ENCODE assay signal across 25 mouse cellular contexts in genomic region chr11:91196351-91196750, GRCm38 (mm10).
DNase-seq lines count a peak whose midpoint lies in the region; ATAC-seq lines count a peak whose summit lies in the region.
"Had no signal": no experiment of that assay in that cellular context is flagged by ENCODE, and none has a peak within 500 bp of the region (broad histone marks: within the 10 kb centered on the region; RNA-seq: fewer than 3 reads in every experiment).

No protein-coding gene starts in this region.

- no peak overlapping the region for H3K4me2 ChIP-seq in forebrain, embryonic 11.5 days (ENCODE audit: low read depth, low read length, severe bottlenecking)
- H3K4me2 ChIP-seq in forebrain, embryonic 14.5 days (ENCODE audit: low read length), result no peak overlapping the region
- H3K4me2 ChIP-seq in midbrain, embryonic 11.5 days, result no peak overlapping the region
- no peak overlapping the region for H3K4me2 ChIP-seq in midbrain, embryonic 14.5 days (ENCODE audit: low read length)
- H3K4me2 ChIP-seq: embryonic facial prominence, embryonic 13.5 days; forebrain, embryonic 13.5 days; heart, embryonic 11.5 days; hindbrain, embryonic 13.5 days had no signal

- no peak overlapping the region for H3K9ac ChIP-seq in forebrain, embryonic 11.5 days (ENCODE audit: low read length)
- no peak overlapping the region for H3K9ac ChIP-seq in forebrain, embryonic 14.5 days (ENCODE audit: low read length)
- peak overlapping the region; percentile 27; the same call in 1 of the 2 replicates for H3K9ac ChIP-seq in midbrain, embryonic 11.5 days (ENCODE audit: low read length)
- H3K9ac ChIP-seq in midbrain, embryonic 14.5 days (replicated peaks; ENCODE audit: low read length), result no peak overlapping the region
- H3K9ac ChIP-seq: embryonic facial prominence, embryonic 13.5 days; forebrain, embryonic 13.5 days; forebrain, postnatal 0 days; hindbrain, embryonic 13.5 days had no signal

- no peak overlapping the region for H3K4me3 ChIP-seq in forebrain, embryonic 11.5 days (ENCODE audit: low read depth, low read length)
- H3K4me3 ChIP-seq in forebrain, embryonic 14.5 days (ENCODE audit: low read depth, low read length), result no peak overlapping the region
- no peak overlapping the region for H3K4me3 ChIP-seq in midbrain, embryonic 11.5 days (ENCODE audit: low read depth, low read length)
- H3K4me3 ChIP-seq in midbrain, embryonic 14.5 days (replicated peaks; ENCODE audit: low read depth, low read length), result no peak overlapping the region
- H3K4me3 ChIP-seq: embryonic facial prominence, embryonic 10.5 days; embryonic facial prominence, embryonic 13.5 days; erythroblast, embryonic 14.5 days; forebrain, embryonic 13.5 days; gastrocnemius, adult 2 months; hindbrain, embryonic 13.5 days had no signal

- no peaks in the 10 kb centered on the region; the same call in 1 of the 2 replicates for H3K4me1 ChIP-seq in forebrain, embryonic 11.5 days (replicated peaks; ENCODE audit: control insufficient read depth, insufficient read depth, low read length)
- H3K4me1 ChIP-seq in forebrain, embryonic 14.5 days (ENCODE audit: control insufficient read depth, insufficient read depth, low read length), result no peaks in the 10 kb centered on the region
- H3K4me1 ChIP-seq in midbrain, embryonic 11.5 days (ENCODE audit: control insufficient read depth, insufficient read depth, low read length), result peaks cover 9% of the 10 kb centered on the region; the same call in 1 of the 2 replicates
- H3K4me1 ChIP-seq in midbrain, embryonic 14.5 days (ENCODE audit: control insufficient read depth, insufficient read depth, low read length), result peaks cover 8% of the 10 kb centered on the region; the same call in 1 of the 2 replicates
- H3K4me1 ChIP-seq: embryonic facial prominence, embryonic 13.5 days; hindbrain, embryonic 13.5 days had no signal

- no peak for DNase-seq in forebrain, embryonic 11.5 days (ENCODE audit: low spot score)
- DNase-seq in forebrain, embryonic 14.5 days (ENCODE audit: low spot score), result no peak
- no peak for DNase-seq in midbrain, embryonic 11.5 days (ENCODE audit: low spot score, missing footprints)
- no peak for DNase-seq in midbrain, embryonic 14.5 days
- peak; percentile 63 for DNase-seq in retina, embryonic 14.5 days (ENCODE audit: low spot score)
- DNase-seq in cerebellum, postnatal 10 days, result no peak
- DNase-seq: adrenal gland, adult 2 months; adrenal gland, postnatal 14 days; cerebellum, adult 18-20 months; cerebellum, adult 9-10 months; cerebellum, postnatal 25 days; forebrain, postnatal 0 days; gastrocnemius, adult 2 months; gastrocnemius, postnatal 14 days; heart, adult 11 months had no signal

- WGBS in forebrain, embryonic 11.5 days, result 19% methylated on average over 6 of the region's 6 CpGs
- WGBS in forebrain, embryonic 14.5 days, result 21% methylated on average over 6 of the region's 6 CpGs
- 11% methylated on average over 6 of the region's 6 CpGs for WGBS in midbrain, embryonic 11.5 days
- 14% methylated on average over 6 of the region's 6 CpGs for WGBS in midbrain, embryonic 14.5 days

- H3K9me3 ChIP-seq in forebrain, embryonic 11.5 days (ENCODE audit: control insufficient read depth, low read length), result no peaks in the 10 kb centered on the region
- H3K9me3 ChIP-seq in forebrain, embryonic 14.5 days (replicated peaks; ENCODE audit: control insufficient read depth, low read length), result no peaks in the 10 kb centered on the region
- no peaks in the 10 kb centered on the region for H3K9me3 ChIP-seq in midbrain, embryonic 11.5 days (ENCODE audit: control insufficient read depth, low read length)
- H3K9me3 ChIP-seq in midbrain, embryonic 14.5 days (ENCODE audit: control insufficient read depth, low read length), result no peaks in the 10 kb centered on the region
- H3K9me3 ChIP-seq: embryonic facial prominence, embryonic 10.5 days; embryonic facial prominence, embryonic 13.5 days; forebrain, embryonic 13.5 days; hindbrain, embryonic 13.5 days had no signal

- H3K27ac ChIP-seq in forebrain, embryonic 11.5 days (ENCODE audit: low read depth, low read length), result no peak overlapping the region
- no peak overlapping the region for H3K27ac ChIP-seq in forebrain, embryonic 14.5 days (ENCODE audit: low read depth, low read length)
- H3K27ac ChIP-seq in midbrain, embryonic 11.5 days (ENCODE audit: low read depth, low read length), result no peak overlapping the region
- H3K27ac ChIP-seq in midbrain, embryonic 14.5 days (replicated peaks; ENCODE audit: low read depth, low read length), result no peak overlapping the region
- H3K27ac ChIP-seq: embryonic facial prominence, embryonic 10.5 days; embryonic facial prominence, embryonic 13.5 days; forebrain, embryonic 13.5 days; gastrocnemius, adult 2 months; hindbrain, embryonic 13.5 days; hindbrain, postnatal 0 days had no signal

- H3K36me3 ChIP-seq in forebrain, embryonic 11.5 days (ENCODE audit: control insufficient read depth, insufficient read depth, low read length), result no peaks in the 10 kb centered on the region
- no peaks in the 10 kb centered on the region for H3K36me3 ChIP-seq in forebrain, embryonic 14.5 days (ENCODE audit: control insufficient read depth, insufficient read depth, low read length)
- H3K36me3 ChIP-seq in midbrain, embryonic 11.5 days (ENCODE audit: control insufficient read depth, insufficient read depth, low read length), result no peaks in the 10 kb centered on the region
- no peaks in the 10 kb centered on the region for H3K36me3 ChIP-seq in midbrain, embryonic 14.5 days (ENCODE audit: control insufficient read depth, insufficient read depth, low read length)
- H3K36me3 ChIP-seq: embryonic facial prominence, embryonic 10.5 days; embryonic facial prominence, embryonic 13.5 days; hindbrain, embryonic 13.5 days had no signal

- 0 out of 2 replicates have a peak, but pooled peaks have one; percentile 36 for ATAC-seq in forebrain, embryonic 11.5 days (replicated peaks; ENCODE audit: low FRiP score)
- no peak for ATAC-seq in forebrain, embryonic 14.5 days
- ATAC-seq in midbrain, embryonic 11.5 days (ENCODE audit: low FRiP score), result peak; percentile 27; the same call in 1 of the 2 replicates
- ATAC-seq in midbrain, embryonic 14.5 days (ENCODE audit: low FRiP score, low TSS enrichment), result no peak
- ATAC-seq: CD4-positive, CD25-positive, alpha-beta regulatory T cell, adult 4 months; forebrain, embryonic 13.5 days; forebrain, postnatal 0 days; hindbrain, postnatal 0 days; inflammation-experienced regulatory T-cells, adult 6 months; intestine, embryonic 16.5 days had no signal

- no peaks in the 10 kb centered on the region for H3K27me3 ChIP-seq in forebrain, embryonic 11.5 days (ENCODE audit: control insufficient read depth, insufficient read depth, low read length)
- no peaks in the 10 kb centered on the region for H3K27me3 ChIP-seq in forebrain, embryonic 14.5 days (replicated peaks; ENCODE audit: control insufficient read depth, insufficient read depth, low read length)
- no peaks in the 10 kb centered on the region for H3K27me3 ChIP-seq in midbrain, embryonic 11.5 days (ENCODE audit: control insufficient read depth, insufficient read depth, low read length)
- H3K27me3 ChIP-seq in midbrain, embryonic 14.5 days (ENCODE audit: control insufficient read depth, insufficient read depth, low read length), result no peaks in the 10 kb centered on the region
- H3K27me3 ChIP-seq: embryonic facial prominence, embryonic 13.5 days; forebrain, embryonic 13.5 days; hindbrain, embryonic 13.5 days had no signal

Comparison
In these comparisons a context has a peak if more than half of its experiments do, and no peak if none do; other contexts are left out.
1. ATAC-seq: peak in forebrain, embryonic 11.5 days (single experiment) and midbrain, embryonic 11.5 days (single experiment); none in forebrain, embryonic 14.5 days (single experiment) and midbrain, embryonic 14.5 days (single experiment).